Mouse (Mus musculus): ENCODE results near the gene Serpinb1b. TPM values are rescaled to one million over a fixed set of nuclear protein-coding genes. Genes with fewer than 3 reads are reported as not detected.

Gene Serpinb1b
- polyA plus RNA-seq, 1 experiment from 2014 or later = not detected

DNA sequence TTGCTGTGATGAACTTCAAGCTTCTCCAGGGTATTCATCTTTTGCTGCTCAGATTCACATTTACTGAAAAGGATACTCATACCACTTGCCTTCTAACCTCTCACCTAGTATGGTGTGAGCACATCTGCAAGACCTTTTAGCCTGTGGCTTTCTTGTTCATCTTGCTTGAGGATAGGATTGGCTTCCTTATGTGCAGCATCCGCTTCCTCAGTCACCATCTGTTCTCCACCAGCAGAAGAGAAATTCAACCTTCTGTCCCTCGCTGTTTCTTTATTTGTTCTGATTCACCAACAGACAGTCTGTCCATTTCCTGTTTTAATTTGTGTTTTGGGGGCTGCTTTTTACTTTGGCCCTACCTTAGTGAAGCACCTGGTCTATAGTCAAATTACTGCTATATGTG, 59.3 kb downstream of the Serpinb1b start:
- WGBS = 86% methylated on average over 2 of the region's 2 CpGs
- H3K9me3 ChIP-seq = peaks cover 4% of the 10 kb centered on the region; the same call in 1 of the 2 replicates
- no peak for DNase-seq (ENCODE audit: extremely low spot score, low spot score)

DNA sequence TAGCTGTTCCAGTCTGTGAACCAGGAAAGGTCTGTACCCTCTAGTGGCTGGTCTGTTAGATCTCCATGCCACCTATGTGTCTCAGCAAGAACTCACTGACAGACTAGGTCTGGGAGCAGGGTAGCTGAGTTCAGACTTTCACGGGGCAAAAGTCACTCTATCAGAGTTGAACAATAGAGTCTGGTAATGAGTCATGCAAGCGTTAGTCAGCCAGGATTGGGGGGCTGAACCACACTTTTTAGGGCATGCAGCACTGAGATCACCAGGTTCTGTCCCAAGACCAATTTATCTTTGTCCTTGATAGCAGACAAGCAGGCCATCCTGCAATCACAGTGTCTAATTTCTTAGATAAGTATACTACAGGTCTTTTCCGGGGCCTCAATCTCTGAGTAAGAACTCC, 63.1 kb downstream of the Serpinb1b start:
- no peaks in the 10 kb centered on the region for H3K27me3 ChIP-seq (ENCODE audit: poor library complexity, severe bottlenecking)
- no peaks in the 10 kb centered on the region for H3K4me1 ChIP-seq
- H3K9me3 ChIP-seq = peaks cover 9% of the 10 kb centered on the region; the same call in 1 of the 2 replicates
- WGBS = 82% methylated on average over 3 of the region's 3 CpGs
- no peaks in the 10 kb centered on the region for H3K36me3 ChIP-seq (replicated peaks)
- no peak overlapping the region for H3K27ac ChIP-seq
- no peak overlapping the region for H3K4me3 ChIP-seq
- DNase-seq (ENCODE audit: extremely low spot score, low spot score) = no peak

More for the DNA sequence above, 59.3 kb downstream of the Serpinb1b start:
- no peak overlapping the region for H3K4me3 ChIP-seq
- no peaks in the 10 kb centered on the region for H3K4me1 ChIP-seq
- H3K36me3 ChIP-seq (replicated peaks) = no peaks in the 10 kb centered on the region
- H3K27me3 ChIP-seq (ENCODE audit: poor library complexity, severe bottlenecking) = no peaks in the 10 kb centered on the region
- H3K27ac ChIP-seq = no peak overlapping the region

Other genes starting within 250 kb of the Serpinb1b start
- gene Serpinb1a, start 227.4 kb upstream of the Serpinb1b start, polyA plus RNA-seq (2016; fragmentation: Nextera tagmentation; extraction: Ambion mirVana) = 0.53 and 0.88 TPM in 2 replicates
- gene Serpinb1c, start 180.4 kb upstream of the Serpinb1b start, polyA plus RNA-seq (2016; fragmentation: Nextera tagmentation; extraction: Ambion mirVana) = not detected in 2 replicates
- gene Serpinb6b, start 113.4 kb upstream of the Serpinb1b start, polyA plus RNA-seq (2016; fragmentation: Nextera tagmentation; extraction: Ambion mirVana) = 0.44 and 0.71 TPM in 2 replicates
- 0.42 and 0.64 TPM in 2 replicates for gene Serpinb9, start 75.3 kb upstream of the Serpinb1b start, polyA plus RNA-seq (2016; fragmentation: Nextera tagmentation; extraction: Ambion mirVana)
- gene Serpinb9b, start 51.2 kb upstream of the Serpinb1b start, polyA plus RNA-seq (2016; fragmentation: Nextera tagmentation; extraction: Ambion mirVana) = not detected in 2 replicates
- gene Serpinb9c, start 81.2 kb downstream of the Serpinb1b start, polyA plus RNA-seq (2016; fragmentation: Nextera tagmentation; extraction: Ambion mirVana) = not detected in 2 replicates
- gene Serpinb9d, start 114.4 kb downstream of the Serpinb1b start, polyA plus RNA-seq (2016; fragmentation: Nextera tagmentation; extraction: Ambion mirVana) = not detected in 2 replicates
- not detected in 2 replicates for gene Serpinb9e, start 171.0 kb downstream of the Serpinb1b start, polyA plus RNA-seq (2016; fragmentation: Nextera tagmentation; extraction: Ambion mirVana)
- not detected in 2 replicates for gene Serpinb9f, start 245.5 kb downstream of the Serpinb1b start, polyA plus RNA-seq (2016; fragmentation: Nextera tagmentation; extraction: Ambion mirVana)